Mouse (Mus musculus): ENCODE data around the gene Odf3. TPM values are rescaled to one million over a fixed set of nuclear protein-coding genes. Genes with fewer than 3 reads are reported as not detected.

Gene Odf3
- polyA plus RNA-seq, 1 experiment from 2014 or later, result not detected

DNA sequence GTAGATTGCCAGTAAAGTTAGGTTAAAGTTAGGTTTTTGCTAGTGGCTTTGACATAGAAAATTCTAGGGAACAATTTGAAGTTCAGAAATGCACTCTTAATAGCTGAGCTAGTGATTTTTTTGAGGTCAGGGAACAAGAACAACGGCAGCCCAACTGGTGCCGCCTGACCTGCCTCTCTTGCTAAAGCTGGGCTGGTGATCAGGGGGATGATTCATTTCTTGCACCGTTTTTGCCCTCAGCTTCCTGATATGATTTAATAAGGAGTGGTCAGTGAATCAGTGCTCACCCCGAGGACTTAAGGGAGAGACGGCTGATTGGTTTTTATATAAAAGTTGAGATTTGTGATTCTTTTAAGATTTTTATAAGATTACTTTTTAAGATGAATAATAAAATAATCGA lies 16.2 kb upstream of the Odf3 start:
- Histone ChIP-seq H3K36me3 (no peaks in the 10 kb centered on the region), H3K27me3 (replicated peaks) (no peaks in the 10 kb centered on the region), H3K27ac (no peak overlapping the region), H3K4me2 (replicated peaks) (no peak overlapping the region), H3K9me3 (no peaks in the 10 kb centered on the region), H3K4me1 (replicated peaks) (0 out of 2 replicates have a peak, but pooled peaks cover 8% of the 10 kb centered on the region), H3K9ac (no peak overlapping the region), H3K4me3 (replicated peaks) (no peak overlapping the region)
- WGBS, result 55% methylated on average over 6 of the region's 6 CpGs
- no peak for ATAC-seq

DNA sequence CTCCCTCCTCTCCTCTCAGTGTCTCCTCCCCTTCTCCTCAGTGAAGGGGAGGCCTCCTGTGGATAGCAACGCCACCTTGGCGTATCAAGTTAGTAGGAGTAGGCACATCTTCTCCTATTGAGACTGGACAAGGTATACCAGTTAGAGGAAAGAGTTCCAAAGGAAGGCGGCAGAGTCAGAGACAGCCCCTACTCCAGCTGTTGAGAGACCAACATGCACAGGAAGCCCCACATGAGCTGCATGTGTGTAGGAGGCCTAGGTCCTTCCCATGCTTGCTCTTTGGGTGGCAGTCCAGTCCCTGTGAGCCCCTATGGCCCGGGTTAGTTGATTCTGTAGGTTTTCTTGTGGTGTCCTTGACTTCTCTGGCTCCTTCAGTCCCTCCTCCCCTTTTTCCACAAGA lies 14.3 kb upstream of the Odf3 start:
- no peak overlapping the region for H3K4me2 ChIP-seq (replicated peaks)
- no peak overlapping the region for H3K4me3 ChIP-seq (replicated peaks)
- no peak overlapping the region for H3K9ac ChIP-seq
- 83% methylated on average over 4 of the region's 4 CpGs for WGBS
- H3K27me3 ChIP-seq (replicated peaks), result no peaks in the 10 kb centered on the region
- ATAC-seq, result no peak
- H3K9me3 ChIP-seq, result no peaks in the 10 kb centered on the region
- 0 out of 2 replicates have a peak, but pooled peaks cover 5% of the 10 kb centered on the region for H3K4me1 ChIP-seq (replicated peaks)
- no peak overlapping the region for H3K27ac ChIP-seq
- no peaks in the 10 kb centered on the region for H3K36me3 ChIP-seq

DNA sequence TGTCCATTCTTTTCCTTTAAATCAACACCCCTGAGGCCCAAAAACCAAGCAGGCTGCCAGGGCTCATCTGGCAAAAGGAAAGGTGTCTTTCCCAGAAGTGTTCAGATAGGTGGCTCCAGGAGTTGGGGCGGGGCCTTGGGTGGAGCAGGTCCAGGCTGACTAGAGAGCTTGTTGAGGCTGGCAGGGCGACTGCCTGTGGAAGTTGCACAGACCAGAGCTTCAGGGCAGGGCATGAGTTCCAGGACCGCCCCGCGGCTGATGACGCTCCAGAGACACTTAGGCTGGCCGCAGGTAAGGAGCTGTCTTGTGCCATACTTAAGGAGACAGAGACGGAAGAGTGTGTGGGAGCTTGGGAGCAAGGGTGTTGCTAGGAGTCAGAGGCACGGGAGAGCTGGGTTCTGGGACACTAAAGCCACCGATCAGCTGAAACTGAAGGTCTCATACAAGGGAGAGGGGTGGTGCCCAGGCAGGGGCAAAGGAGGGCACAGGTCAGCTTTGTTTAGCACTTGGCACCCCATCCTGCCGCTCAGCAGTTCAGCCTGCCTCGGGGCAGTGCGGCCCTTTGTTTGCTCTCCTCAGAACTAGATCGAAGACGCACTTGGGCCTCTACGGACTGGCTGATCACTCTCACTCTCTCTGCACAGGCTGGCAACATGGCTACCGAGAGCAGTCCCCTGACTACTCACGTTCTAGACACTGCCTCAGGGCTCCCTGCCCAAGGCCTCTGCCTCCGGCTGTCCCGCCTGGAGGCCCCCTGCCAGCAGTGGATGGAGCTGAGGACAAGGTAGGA lies 12.4 kb upstream of the Odf3 start, which contains the start of gene Urah:
Urah (plus strand) TSS at position 51 of the 790 bp plus-strand sequence.
- Histone ChIP-seq H3K27me3 (replicated peaks) (no peaks in the 10 kb centered on the region), H3K4me2 (replicated peaks) (peak within 1 kb of the TSS; percentile 43), H3K36me3 (no peaks in the 10 kb centered on the region), H3K27ac (no peak within 1 kb of the TSS), H3K9me3 (no peaks in the 10 kb centered on the region), H3K4me1 (replicated peaks) (0 out of 2 replicates have a peak, but pooled peaks cover 5% of the 10 kb centered on the region), H3K9ac (no peak within 1 kb of the TSS), H3K4me3 (replicated peaks) (no peak within 1 kb of the TSS; the same call in 1 of the 2 replicates)
- peak; percentile 83 for ATAC-seq
- WGBS, result 36% methylated on average over 20 of the region's 20 CpGs

DNA sequence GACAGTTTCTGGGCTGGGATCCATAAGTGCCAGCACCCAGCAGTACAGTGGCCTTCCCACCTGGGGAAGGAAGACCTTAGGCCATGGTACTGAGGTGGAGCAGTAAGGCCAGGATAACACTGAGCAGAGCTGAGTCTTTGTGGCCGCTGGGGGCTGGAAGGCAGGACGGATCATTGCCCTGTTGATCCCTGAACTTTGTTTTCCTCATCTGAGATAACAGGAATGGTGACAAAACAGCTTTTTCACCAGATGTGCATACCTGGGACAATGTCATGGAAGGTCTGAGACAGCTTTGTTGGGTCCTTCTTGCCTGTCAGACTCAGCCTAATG lies 11.9 kb upstream of the Odf3 start:
- Histone ChIP-seq H3K36me3 (no peaks in the 10 kb centered on the region), H3K4me1 (replicated peaks) (0 out of 2 replicates have a peak, but pooled peaks cover 5% of the 10 kb centered on the region), H3K4me2 (replicated peaks) (peak overlapping the region; percentile 43), H3K27ac (no peak overlapping the region), H3K9me3 (no peaks in the 10 kb centered on the region), H3K27me3 (replicated peaks) (no peaks in the 10 kb centered on the region), H3K9ac (no peak overlapping the region), H3K4me3 (replicated peaks) (no peak overlapping the region; the same call in 1 of the 2 replicates)
- no peak; the same call in 1 of the 2 replicates for ATAC-seq
- 38% methylated on average over 2 of the region's 2 CpGs for WGBS

DNA sequence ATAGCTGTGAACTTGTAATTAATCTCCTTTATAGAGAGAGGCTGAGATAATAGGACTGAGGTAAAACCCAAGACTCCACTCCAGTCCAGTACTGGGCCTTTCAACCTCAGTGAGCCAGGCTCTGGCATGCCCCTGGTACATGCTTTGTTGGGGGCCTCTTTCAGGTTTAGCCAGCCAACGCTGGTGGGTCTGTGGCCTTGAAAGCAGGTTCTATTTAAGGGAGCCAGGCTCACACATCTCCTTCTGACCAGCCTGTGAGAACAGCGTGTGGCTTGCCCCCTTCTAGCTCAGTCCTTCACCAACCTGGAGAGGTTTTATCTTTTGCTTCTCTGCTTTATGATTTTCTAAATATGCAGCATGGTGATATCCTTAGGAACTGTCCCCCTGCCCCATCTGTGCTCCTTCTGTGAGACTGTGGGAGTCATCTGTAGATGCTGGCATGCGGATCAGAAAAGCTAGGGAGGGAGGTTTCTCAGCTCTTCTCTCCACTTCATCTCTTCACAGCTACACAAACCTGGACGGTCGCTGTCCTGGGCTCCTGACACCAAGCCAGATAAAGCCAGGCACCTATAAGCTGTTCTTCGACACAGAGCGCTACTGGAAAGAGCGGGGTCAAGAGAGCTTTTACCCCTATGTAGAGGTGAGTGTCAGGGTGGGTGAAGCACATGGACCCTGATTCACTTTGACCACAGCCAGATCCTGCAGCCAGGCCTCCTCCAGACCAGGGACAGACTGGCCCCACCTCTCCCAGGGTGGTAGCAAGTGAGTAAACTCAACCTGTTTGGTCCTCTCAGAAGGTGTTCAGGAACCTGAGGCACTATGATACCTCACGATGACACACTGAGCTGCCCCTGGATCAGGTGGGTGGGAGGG lies 11.1 kb upstream of the Odf3 start:
- Histone ChIP-seq H3K27ac (no peak overlapping the region), H3K4me2 (replicated peaks) (no peak overlapping the region), H3K4me3 (replicated peaks) (no peak overlapping the region), H3K9me3 (no peaks in the 10 kb centered on the region), H3K36me3 (no peaks in the 10 kb centered on the region), H3K9ac (no peak overlapping the region), H3K4me1 (replicated peaks) (0 out of 2 replicates have a peak, but pooled peaks cover 5% of the 10 kb centered on the region), H3K27me3 (replicated peaks) (no peaks in the 10 kb centered on the region)
- WGBS, result 82% methylated on average over 9 of the region's 9 CpGs
- ATAC-seq, result no peak

DNA sequence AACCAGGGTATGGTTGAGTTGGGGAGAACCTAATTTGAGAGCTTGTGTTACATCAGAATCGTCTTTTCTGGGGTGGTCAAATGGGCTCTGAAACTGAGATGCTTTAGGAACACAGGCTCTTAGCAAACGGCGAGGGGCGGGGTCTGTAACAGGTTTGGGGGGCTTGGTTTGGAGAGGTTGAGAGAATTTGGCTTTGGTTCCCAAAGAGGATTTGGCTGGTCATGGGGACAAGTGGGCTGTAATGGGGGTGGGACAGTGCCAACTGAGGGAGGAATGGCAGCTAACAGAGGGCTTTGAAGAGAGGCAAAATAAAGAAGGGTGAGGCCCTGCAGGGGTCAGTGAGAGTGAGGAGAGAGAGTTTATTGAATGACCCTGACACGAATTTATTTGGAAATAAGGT lies 8.0 kb upstream of the Odf3 start:
- Histone ChIP-seq H3K9me3 (no peaks in the 10 kb centered on the region), H3K9ac (no peak overlapping the region), H3K36me3 (no peaks in the 10 kb centered on the region), H3K27me3 (replicated peaks) (0 out of 2 replicates have a peak, but pooled peaks cover 9% of the 10 kb centered on the region), H3K4me1 (replicated peaks) (0 out of 2 replicates have a peak, but pooled peaks cover 5% of the 10 kb centered on the region), H3K4me3 (replicated peaks) (no peak overlapping the region), H3K4me2 (replicated peaks) (no peak overlapping the region), H3K27ac (no peak overlapping the region)
- 55% methylated on average over 5 of the region's 5 CpGs for WGBS
- no peak for ATAC-seq

DNA sequence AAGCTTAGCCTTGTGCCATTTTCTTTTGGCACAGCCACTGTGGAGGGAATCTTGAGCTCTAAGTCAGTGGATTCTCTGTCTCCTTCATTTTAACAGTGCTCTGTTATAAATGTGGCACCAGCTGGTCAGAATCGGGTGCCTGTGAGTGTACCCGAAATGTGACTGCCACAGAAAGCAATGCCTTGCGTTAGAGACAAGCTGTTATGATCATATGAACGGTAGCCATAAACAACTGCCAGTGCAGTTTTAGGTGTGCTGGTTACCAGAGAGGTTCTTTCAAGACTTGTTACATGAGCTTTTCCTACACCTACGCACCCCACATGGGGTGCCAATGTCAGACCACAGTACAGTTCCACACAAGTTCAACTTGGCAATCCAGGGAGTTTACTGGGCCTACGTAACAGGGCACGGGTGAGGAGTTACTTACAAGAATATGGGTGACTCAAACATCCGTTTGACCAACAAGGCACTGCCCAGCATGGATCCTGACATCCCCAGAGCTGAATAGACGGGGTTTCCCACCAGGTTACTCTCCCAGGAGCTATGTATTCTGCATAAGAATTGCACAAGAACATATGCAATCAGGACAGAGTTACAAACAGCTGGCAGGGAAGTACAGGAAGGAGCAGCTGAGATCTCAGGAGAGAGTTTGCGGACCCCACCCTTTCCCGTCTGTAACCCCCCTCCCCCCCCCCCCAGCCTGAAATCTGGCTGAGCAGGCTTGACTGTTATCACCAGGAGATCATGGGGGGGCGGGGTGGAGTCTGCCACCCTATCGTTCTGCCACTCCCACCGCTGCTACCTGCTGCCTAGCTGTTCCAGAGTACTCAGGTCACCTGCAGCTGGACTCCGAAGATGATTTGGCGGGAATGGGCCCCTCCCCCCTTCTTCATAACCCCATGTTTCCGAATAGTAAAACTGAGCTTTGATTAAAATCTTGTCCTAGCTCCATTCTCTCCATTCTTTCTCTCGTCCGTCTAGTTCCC lies 6.6 kb upstream of the Odf3 start:
- WGBS, result 30% methylated on average over 18 of the region's 19 CpGs
- H3K9me3 ChIP-seq, result no peaks in the 10 kb centered on the region
- H3K4me1 ChIP-seq (replicated peaks), result 0 out of 2 replicates have a peak, but pooled peaks cover 2% of the 10 kb centered on the region
- no peak overlapping the region for H3K9ac ChIP-seq
- H3K36me3 ChIP-seq, result no peaks in the 10 kb centered on the region
- H3K4me2 ChIP-seq (replicated peaks), result peak overlapping the region; percentile 10; the same call in 1 of the 2 replicates
- H3K27ac ChIP-seq, result no peak overlapping the region
- peak; percentile 76 for ATAC-seq
- H3K4me3 ChIP-seq (replicated peaks), result no peak overlapping the region
- H3K27me3 ChIP-seq (replicated peaks), result peaks cover 9% of the 10 kb centered on the region; the same call in 1 of the 2 replicates

DNA sequence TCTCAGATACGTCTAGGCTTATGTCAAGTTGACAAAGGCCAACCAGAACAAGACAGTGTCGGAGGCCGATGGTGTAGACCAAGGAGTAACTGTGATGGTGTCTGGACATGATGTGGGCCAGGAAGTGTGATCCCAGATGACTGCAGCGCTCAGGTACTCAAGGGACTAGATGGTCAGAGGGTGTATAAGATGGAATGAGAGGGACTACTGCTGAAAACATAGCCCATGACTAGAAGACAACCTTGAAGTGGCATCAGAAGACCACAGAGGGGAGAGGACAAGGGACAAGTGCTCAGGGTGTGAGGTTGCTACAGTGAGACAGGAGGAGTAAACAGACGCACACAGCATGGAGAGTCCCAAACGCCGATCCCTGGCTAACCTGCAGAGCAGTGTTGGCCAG lies 3.8 kb upstream of the Odf3 start:
- no peak overlapping the region for H3K4me3 ChIP-seq (replicated peaks)
- H3K36me3 ChIP-seq, result no peaks in the 10 kb centered on the region
- H3K9me3 ChIP-seq, result no peaks in the 10 kb centered on the region
- H3K27ac ChIP-seq, result no peak overlapping the region
- H3K9ac ChIP-seq, result no peak overlapping the region
- WGBS, result 70% methylated on average over 7 of the region's 7 CpGs
- H3K4me2 ChIP-seq (replicated peaks), result no peak overlapping the region
- no peak for ATAC-seq
- 0 out of 2 replicates have a peak, but pooled peaks cover 2% of the 10 kb centered on the region for H3K4me1 ChIP-seq (replicated peaks)
- peaks cover 9% of the 10 kb centered on the region; the same call in 1 of the 2 replicates for H3K27me3 ChIP-seq (replicated peaks)

DNA sequence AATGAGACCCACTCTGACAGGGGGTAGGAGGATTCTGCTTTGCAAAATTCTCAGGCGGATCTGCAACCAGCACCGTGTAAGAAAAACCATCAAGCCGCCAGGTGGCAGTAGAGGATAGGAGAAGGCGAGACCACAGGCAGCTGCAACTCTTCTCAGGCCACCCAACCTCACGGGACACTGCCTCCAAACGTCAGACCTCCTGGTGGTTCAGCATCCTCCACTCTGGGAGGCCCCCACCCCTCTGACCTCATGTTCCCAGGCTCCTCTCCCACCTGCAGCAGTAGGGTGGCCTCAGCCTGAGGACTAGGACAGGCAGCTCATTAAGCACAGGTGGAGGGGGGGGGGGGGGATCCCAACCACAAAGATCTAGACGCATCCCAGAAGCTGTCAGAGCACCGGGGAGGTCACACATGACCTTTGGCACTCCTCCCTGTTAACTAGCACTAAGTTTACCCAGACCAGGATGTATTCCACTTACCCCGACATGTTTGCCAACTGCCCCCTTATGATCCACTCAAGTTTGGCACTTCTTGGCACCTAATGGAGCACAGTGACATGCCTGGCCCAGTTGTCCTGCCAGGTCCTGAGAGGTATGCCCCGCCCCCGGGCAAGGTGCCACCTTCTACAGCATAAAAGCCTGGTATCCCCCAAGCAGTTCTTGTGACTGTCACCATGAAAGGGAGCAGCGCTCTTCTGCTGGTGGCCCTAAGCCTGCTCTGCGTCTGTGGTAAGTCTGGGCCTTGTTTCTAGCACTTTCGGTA lies 2.5 kb upstream of the Odf3 start, which contains the start of gene Scgb1c1:
Scgb1c1 (plus strand) TSS at position 643 of the 761 bp plus-strand sequence.
- 0 out of 2 replicates have a peak, but pooled peaks cover 2% of the 10 kb centered on the region for H3K4me1 ChIP-seq (replicated peaks)
- H3K4me2 ChIP-seq (replicated peaks), result no peak within 1 kb of the TSS
- peaks cover 9% of the 10 kb centered on the region; the same call in 1 of the 2 replicates for H3K27me3 ChIP-seq (replicated peaks)
- H3K36me3 ChIP-seq, result no peaks in the 10 kb centered on the region
- no peak within 1 kb of the TSS for H3K9ac ChIP-seq
- peak; percentile 67 for ATAC-seq
- no peak within 1 kb of the TSS for H3K27ac ChIP-seq
- H3K9me3 ChIP-seq, result no peaks in the 10 kb centered on the region
- H3K4me3 ChIP-seq (replicated peaks), result no peak within 1 kb of the TSS
- WGBS, result 24% methylated on average over 14 of the region's 14 CpGs

DNA sequence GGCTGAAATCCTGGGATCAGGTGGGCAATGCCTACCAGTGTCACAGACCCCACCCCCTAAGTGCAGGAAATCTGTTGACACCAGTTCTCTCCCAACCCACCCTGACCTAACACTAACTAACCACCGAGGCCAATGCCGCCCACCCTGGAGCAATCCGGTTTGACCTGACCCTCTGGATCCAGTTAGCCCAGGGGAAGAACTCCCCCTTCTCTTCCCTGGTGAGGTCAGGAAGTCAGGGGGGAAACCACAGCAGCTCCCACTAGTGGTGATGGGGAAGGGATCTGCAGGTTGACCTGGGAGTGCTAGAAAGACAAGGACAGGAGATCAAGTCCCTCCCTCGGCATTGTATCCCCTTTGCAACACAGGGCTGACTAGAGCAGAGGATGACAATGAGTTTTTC lies 1.9 kb upstream of the Odf3 start:
- Histone ChIP-seq H3K4me3 (replicated peaks) (no peak overlapping the region), H3K9ac (no peak overlapping the region), H3K9me3 (no peaks in the 10 kb centered on the region), H3K4me2 (replicated peaks) (no peak overlapping the region), H3K4me1 (replicated peaks) (0 out of 2 replicates have a peak, but pooled peaks cover 2% of the 10 kb centered on the region), H3K27ac (no peak overlapping the region), H3K27me3 (replicated peaks) (peaks cover 9% of the 10 kb centered on the region; the same call in 1 of the 2 replicates), H3K36me3 (no peaks in the 10 kb centered on the region)
- 56% methylated on average over 4 of the region's 4 CpGs for WGBS
- no peak for ATAC-seq

DNA sequence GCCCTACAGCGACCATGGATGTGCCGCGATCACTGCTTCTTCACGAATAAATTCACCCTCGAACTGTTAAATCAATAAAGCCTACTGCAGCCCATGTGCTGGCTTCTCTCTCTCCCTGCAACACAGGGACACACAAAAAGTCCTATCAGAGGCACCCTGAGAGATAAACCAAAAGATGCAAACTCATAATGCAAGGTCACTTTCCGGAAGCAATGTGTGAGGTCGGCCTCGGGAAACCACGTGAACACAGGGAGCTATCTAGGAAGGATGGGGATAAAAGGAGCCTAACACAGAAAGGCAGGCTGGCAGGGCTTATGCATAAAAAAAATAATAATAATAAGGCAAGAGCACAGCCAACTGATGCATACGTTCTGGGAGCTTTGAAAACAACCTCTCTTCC lies 929 bp upstream of the Odf3 start:
- Histone ChIP-seq H3K27ac (no peak overlapping the region), H3K4me3 (replicated peaks) (no peak overlapping the region), H3K9me3 (no peaks in the 10 kb centered on the region), H3K9ac (no peak overlapping the region), H3K27me3 (replicated peaks) (peaks cover 9% of the 10 kb centered on the region; the same call in 1 of the 2 replicates), H3K36me3 (peaks cover 3% of the 10 kb centered on the region; the same call in 1 of the 2 replicates), H3K4me1 (replicated peaks) (0 out of 2 replicates have a peak, but pooled peaks cover 2% of the 10 kb centered on the region), H3K4me2 (replicated peaks) (no peak overlapping the region)
- ATAC-seq, result no peak
- 75% methylated on average over 10 of the region's 10 CpGs for WGBS

Data from intestine, embryonic 15.5 days (tissue).